Mouse (Mus musculus) CH12.LX (cell line): ENCODE data around the gene Plcz1. TPM values are rescaled to one million over a fixed set of nuclear protein-coding genes. Genes with fewer than 3 reads are reported as not detected.

ENCODE experiments used
- DNase-seq: peaks from one replicate; pipeline ENCODE4 v3.0.0-alpha.2; 2013; ENCODE audit errors: extremely low read depth
- H3K27ac ChIP-seq: 2 replicates; pipeline ENCODE4 v1.5.1; 2012; ENCODE audit warnings: low read depth, mild to moderate bottlenecking, control low read depth, moderate library complexity; ENCODE audit not compliant: insufficient read depth
- H3K27me3 ChIP-seq: replicated peaks from 2 replicates; pipeline ENCODE3; 2012; ENCODE audit warnings: inconsistent platforms
- H3K36me3 ChIP-seq, 2 experiments: replicated peaks in 1 of 2; 2 replicates each; pipeline versions ENCODE3 to v1.6.1; 2012; ENCODE audit warnings: inconsistent platforms in 1 of 2, low read length in 1 of 2, mild to moderate bottlenecking in 1 of 2, mixed read lengths in 1 of 2, moderate library complexity in 1 of 2; ENCODE audit not compliant: control insufficient read depth in 1 of 2, insufficient read depth in 1 of 2
- H3K4me1 ChIP-seq, 2 experiments: 2 replicates each; pipeline ENCODE4 v1.6.1; 2012; ENCODE audit warnings: inconsistent platforms in 1 of 2, moderate library complexity in 1 of 2; ENCODE audit not compliant: insufficient read depth in 2 of 2, control insufficient read depth in 1 of 2
- H3K4me2 ChIP-seq: 2 replicates; pipeline ENCODE4 v1.6.1; 2012; ENCODE audit warnings: low read depth, mild to moderate bottlenecking, control low read depth; ENCODE audit not compliant: poor library complexity, insufficient read depth, severe bottlenecking
- H3K4me3 ChIP-seq, 3 experiments: fragments of 150-350 bp in 1 of 3; sonication (generic) in 1 of 3; replicated peaks in 1 of 3; 2 replicates each; pipeline versions ENCODE3 to v1.5.1; 2011 to 2012; ENCODE audit warnings: low read depth in 2 of 3, low read length in 2 of 3, mild to moderate bottlenecking in 2 of 3, moderate library complexity in 2 of 3, control low read depth in 1 of 3, improper control_type of control experiment in 1 of 3, inconsistent platforms in 1 of 3, mixed read lengths in 1 of 3; ENCODE audit not compliant: poor library complexity in 1 of 3
- H3K79me2 ChIP-seq: replicated peaks from 2 replicates; pipeline ENCODE4 v1.6.1; 2012; ENCODE audit warnings: mild to moderate bottlenecking, moderate library complexity; ENCODE audit not compliant: control insufficient read depth, poor library complexity, insufficient read depth, severe bottlenecking; ENCODE audit errors: extremely low read depth
- H3K9ac ChIP-seq: 2 replicates; pipeline ENCODE4 v1.6.1; 2012; ENCODE audit warnings: low read depth, mild to moderate bottlenecking, control low read depth, moderate library complexity; ENCODE audit not compliant: insufficient read depth
- H3K9me3 ChIP-seq: replicated peaks from 2 replicates; pipeline ENCODE3; 2012; ENCODE audit warnings: low read length, inconsistent platforms, mixed read lengths
- CHD1 ChIP-seq: IDR thresholded peaks from 2 replicates; pipeline ENCODE4 v1.6.1; 2012; ENCODE audit warnings: low read depth, low read length, improper control_type of control experiment, inconsistent platforms
- CHD2 ChIP-seq: IDR thresholded peaks from 2 replicates; pipeline ENCODE4 v1.6.1; 2011; ENCODE audit warnings: low read length, improper control_type of control experiment
- CTCF ChIP-seq, 2 experiments: IDR thresholded peaks in 1 of 2; conservative IDR thresholded peaks in 1 of 2; 2 replicates each; pipeline ENCODE4 v1.5.1; 2011 to 2012; ENCODE audit warnings: low read depth in 2 of 2, low read length in 2 of 2, improper control_type of control experiment in 1 of 2, inconsistent platforms in 1 of 2, mild to moderate bottlenecking in 1 of 2, moderate library complexity in 1 of 2
- IRF4 ChIP-seq: IDR thresholded peaks from 2 replicates; pipeline ENCODE4 v1.6.1; 2014; ENCODE audit warnings: low read depth, mild to moderate bottlenecking, inconsistent platforms, low read length, improper control_type of control experiment
- JUND ChIP-seq: conservative IDR thresholded peaks from 2 replicates; pipeline ENCODE4 v1.6.1; 2011; ENCODE audit warnings: low read depth, low read length, improper control_type of control experiment
- KAT2A ChIP-seq: IDR thresholded peaks from 2 replicates; pipeline ENCODE4 v1.6.1; 2012; ENCODE audit warnings: low read length, improper control_type of control experiment, inconsistent platforms; ENCODE audit not compliant: insufficient replicate concordance
- MAFK ChIP-seq: IDR thresholded peaks from 2 replicates; pipeline ENCODE4 v1.6.1; 2011; ENCODE audit warnings: low read length, improper control_type of control experiment; ENCODE audit not compliant: insufficient replicate concordance
- MAZ ChIP-seq: IDR thresholded peaks from 2 replicates; pipeline ENCODE4 v1.6.1; 2012; ENCODE audit warnings: low read depth, mild to moderate bottlenecking, inconsistent platforms, low read length, improper control_type of control experiment, moderate library complexity
- MEF2A ChIP-seq: IDR thresholded peaks from 2 replicates; pipeline ENCODE4 v1.6.1; 2014; ENCODE audit warnings: low read depth, mild to moderate bottlenecking, inconsistent platforms, low read length, improper control_type of control experiment, borderline replicate concordance
- MYC ChIP-seq: IDR thresholded peaks from 2 replicates; pipeline ENCODE4 v1.6.1; 2011; ENCODE audit warnings: low read depth, mild to moderate bottlenecking, improper control_type of control experiment, low read length
- NELFE ChIP-seq: IDR thresholded peaks from 2 replicates; pipeline ENCODE4 v1.6.1; 2011; ENCODE audit warnings: low read depth, low read length, improper control_type of control experiment
- PAX5 ChIP-seq: IDR thresholded peaks from 2 replicates; pipeline ENCODE4 v1.6.1; 2012; ENCODE audit warnings: low read length, inconsistent platforms, mixed read lengths
- POLR2AphosphoS2 ChIP-seq: IDR thresholded peaks from 2 replicates; pipeline ENCODE4 v1.6.1; 2011; ENCODE audit warnings: low read depth, low read length, improper control_type of control experiment
- TBP ChIP-seq: conservative IDR thresholded peaks from 2 replicates; pipeline ENCODE4 v1.6.1; 2011; ENCODE audit warnings: low read depth, low read length, improper control_type of control experiment
- TCF12 ChIP-seq: IDR thresholded peaks from 2 replicates; pipeline ENCODE4 v1.6.1; 2014; ENCODE audit warnings: low read depth, mild to moderate bottlenecking, inconsistent platforms, low read length, improper control_type of control experiment
- USF1 ChIP-seq: IDR thresholded peaks from 2 replicates; pipeline ENCODE4 v1.6.1; 2014; ENCODE audit warnings: low read depth, mild to moderate bottlenecking, inconsistent platforms, low read length, improper control_type of control experiment
- USF2 ChIP-seq: conservative IDR thresholded peaks from 2 replicates; pipeline ENCODE4 v1.6.1; 2011; ENCODE audit warnings: low read depth, low read length, improper control_type of control experiment
- ZC3H11A ChIP-seq: IDR thresholded peaks from 2 replicates; pipeline ENCODE4 v1.6.1; 2012; ENCODE audit warnings: low read depth, mild to moderate bottlenecking, inconsistent platforms, low read length, improper control_type of control experiment
- ZKSCAN1 ChIP-seq: IDR thresholded peaks from 2 replicates; pipeline ENCODE4 v1.6.1; 2012; ENCODE audit warnings: low read depth, inconsistent platforms, low read length, improper control_type of control experiment, borderline replicate concordance
- ZNF384 ChIP-seq: IDR thresholded peaks from 2 replicates; pipeline ENCODE4 v1.6.1; 2012; ENCODE audit warnings: low read depth, low read length, improper control_type of control experiment, inconsistent platforms
- dilution Hi-C: fragments of 300-500 bp; cut with MboI; formaldehyde crosslinking; loops from 2 replicates; pipeline ENCODE4 v1.14.3; 2020; ENCODE audit warnings: low sequenced_read_pairs; ENCODE audit not compliant: extremely low pct_unique_long_range_greater_than_20kb, extremely low pct_ligation_motif_present
- in situ Hi-C: fragments of 300-500 bp; cut with MboI; formaldehyde crosslinking; loops from 3 replicates; pipeline ENCODE4 v1.14.3; 2019; ENCODE audit warnings: low sequenced_read_pairs, low pct_ligation_motif_present, low pct_unique_long_range_greater_than_20kb, mixed read lengths
- polyA plus RNA-seq: library from polyadenylated mRNA; unstranded; fragments of >175 nt; gene quantifications from 2 replicates; pipeline ENCODE4 v1.2.1, GENCODE M21; 2012; ENCODE audit warnings: low read depth; ENCODE audit not compliant: insufficient read length
- total RNA-seq, 2 experiments: library from RNA; depleted of rRNA; stranded (reverse); fragments of 300-350 nt in 1 of 2; fragments of >200 nt in 1 of 2; gene quantifications; 2 replicates each; pipeline ENCODE4 v1.2.3; 2012 to 2014

Gene Plcz1
- total and polyA plus RNA-seq, 3 experiments: not detected

DNA sequence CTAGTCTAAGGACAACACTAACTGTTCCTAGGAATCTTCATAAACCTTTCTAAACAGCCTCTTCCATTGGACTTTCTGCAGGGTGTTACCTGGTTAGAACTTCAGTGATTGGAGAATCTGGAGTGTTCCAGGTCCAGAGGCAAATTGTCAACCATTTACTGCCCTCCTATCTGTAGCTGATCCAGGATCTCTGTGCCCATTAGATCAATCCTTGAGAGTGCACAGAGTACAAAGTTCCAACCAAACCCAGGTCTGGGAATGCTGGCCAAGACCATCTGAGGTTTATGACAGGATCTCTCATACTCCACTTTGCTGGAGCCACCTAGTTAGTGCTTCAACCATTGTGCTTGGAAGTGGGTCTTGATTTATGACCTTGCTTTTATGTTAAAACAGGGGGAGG, 60.2 kb downstream of the Plcz1 start:
- H3K27ac ChIP-seq: no peak overlapping the region
- dilution Hi-C loops: no loop called here
- H3K4me3 ChIP-seq: no peak overlapping the region
- DNase-seq: no peak
- no peaks in the 10 kb centered on the region for H3K79me2 ChIP-seq
- H3K4me2 ChIP-seq: no peak overlapping the region
- TF ChIP-seq MEF2A (no peak), KAT2A (no peak), ZKSCAN1 (no peak), USF2 (no peak), MYC (no peak), IRF4 (no peak), POLR2AphosphoS2 (no peak), CHD1 (no peak), PAX5 (no peak), CHD2 (no peak), TBP (no peak), USF1 (no peak), JUND (no peak), MAZ (no peak)
- TF ChIP-seq, all 38 proteins: peak for 0
- Histone ChIP-seq H3K4me1 (no peaks in the 10 kb centered on the region), H3K27me3 (no peaks in the 10 kb centered on the region), H3K9me3 (peaks cover 53% of the 10 kb centered on the region), H3K9ac (no peak overlapping the region), H3K36me3 (no peaks in the 10 kb centered on the region)
- in situ Hi-C loops: no loop called here

DNA sequence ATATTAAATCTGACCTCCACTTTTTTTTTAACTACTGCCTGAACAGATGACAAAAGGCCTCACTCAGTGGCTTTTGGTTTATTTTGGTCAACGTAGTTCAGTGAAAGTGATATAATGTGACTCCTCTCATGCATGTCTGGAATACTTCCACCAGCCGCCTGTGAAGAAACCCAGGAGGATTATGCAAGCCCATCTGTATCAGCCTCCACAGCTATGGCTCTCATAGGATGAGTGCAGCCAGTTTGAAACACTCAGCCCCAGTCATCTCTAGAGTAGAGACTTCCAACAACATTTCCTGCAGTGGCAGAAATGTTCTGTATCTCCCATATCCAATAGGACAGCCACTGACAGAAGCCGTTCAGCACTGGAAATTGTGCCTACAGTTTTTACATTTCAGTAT, 63.1 kb downstream of the Plcz1 start:
- dilution Hi-C loops: no loop called here
- no peaks in the 10 kb centered on the region for H3K4me1 ChIP-seq
- TF ChIP-seq ZKSCAN1 (no peak), USF2 (no peak), TCF12 (no peak), PAX5 (no peak), ZNF384 (no peak), IRF4 (no peak), CTCF (conservative IDR thresholded peaks at IDR 0.05 in 1 of 2, IDR thresholded peaks at IDR 0.05 in 1 of 2; ENCODE audit: low read depth in 2 of 2, low read length in 2 of 2) (no peak), ZC3H11A (no peak), MAFK (no peak), TBP (no peak), NELFE (no peak)
- TF ChIP-seq, all 38 proteins: peak for 0
- H3K4me3 ChIP-seq: no peak overlapping the region
- peaks cover 49% of the 10 kb centered on the region for H3K9me3 ChIP-seq
- H3K79me2 ChIP-seq: no peaks in the 10 kb centered on the region
- in situ Hi-C loops: no loop called here
- no peak for DNase-seq
- no peak overlapping the region for H3K27ac ChIP-seq
- no peak overlapping the region for H3K9ac ChIP-seq
- H3K4me2 ChIP-seq: no peak overlapping the region
- H3K36me3 ChIP-seq: no peaks in the 10 kb centered on the region
- no peaks in the 10 kb centered on the region for H3K27me3 ChIP-seq
